In the genomic region with DNA sequence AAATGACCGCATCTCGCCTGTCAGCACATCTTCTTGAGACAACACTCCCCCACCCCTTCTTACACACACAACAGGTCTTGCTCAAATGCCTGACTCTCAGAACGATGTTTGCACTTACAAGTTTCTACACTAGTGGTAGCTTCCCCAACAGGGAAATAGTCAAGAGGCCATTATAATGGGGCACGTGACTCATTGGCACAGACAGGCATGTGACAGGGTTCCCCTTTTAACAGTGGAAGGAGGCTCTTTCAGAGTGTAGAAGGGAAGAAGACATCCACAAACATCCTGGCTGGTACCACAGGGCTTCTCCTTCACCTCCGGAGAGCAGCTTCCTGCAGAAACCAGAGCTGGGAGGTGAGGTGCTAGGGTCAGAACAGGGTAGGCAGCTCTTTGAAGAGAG, we compare ENCODE assay signal across 25 mouse cellular contexts. TPM values are rescaled to one million over a fixed set of nuclear protein-coding genes. Genes with fewer than 3 reads are reported as not detected.
DNase-seq lines count a peak whose midpoint lies in the region; TF ChIP-seq lines count a peak whose summit lies in the region.
"Had no signal": no experiment of that assay in that cellular context is flagged by ENCODE, and none has a peak within 500 bp of the region (broad histone marks: within the 10 kb centered on the region; RNA-seq: fewer than 3 reads in every experiment).

No protein-coding gene starts in this region.

- 73% methylated on average over 5 of the region's 5 CpGs for WGBS in liver, adult 2 months

- no peak for TF ChIP-seq POLR2A in liver, adult 2 months (IDR thresholded peaks at IDR 0.05; ENCODE audit: extremely low read depth, insufficient read depth, low read length)
- no peak for TF ChIP-seq POLR2A in bone marrow macrophage, adult 2 months (IDR thresholded peaks at IDR 0.05; ENCODE audit: borderline replicate concordance, low read depth, low read length)
- no peak for TF ChIP-seq POLR2A in myocyte (IDR thresholded peaks at IDR 0.05; ENCODE audit: insufficient read length, low read depth)

- no peak overlapping the region for H3K9ac ChIP-seq in liver, adult 2 months (ENCODE audit: low read depth, low read length)
- H3K9ac ChIP-seq: lung, embryonic 15.5 days; midbrain, embryonic 15.5 days; neural tube, embryonic 13.5 days; stomach, embryonic 15.5 days had no signal

- no peaks in the 10 kb centered on the region for H3K36me3 ChIP-seq in liver, adult 2 months (ENCODE audit: control insufficient read depth, insufficient read depth, low read length)
- no peaks in the 10 kb centered on the region for H3K36me3 ChIP-seq in myocyte (ENCODE audit: control insufficient read depth, insufficient read depth)
- H3K36me3 ChIP-seq: forebrain, embryonic 10.5 days; limb, embryonic 10.5 days; lung, embryonic 15.5 days; midbrain, embryonic 15.5 days; neural tube, embryonic 13.5 days; stomach, embryonic 15.5 days had no signal

- H3K4me3 ChIP-seq in liver, adult 2 months (ENCODE audit: insufficient read depth, low read depth, low read length): no peak overlapping the region
- peak overlapping the region; percentile 33 for H3K4me3 ChIP-seq in bone marrow macrophage, adult 2 months (ENCODE audit: insufficient read depth, low read length)
- no peak overlapping the region for H3K4me3 ChIP-seq in myocyte
- H3K4me3 ChIP-seq: forebrain, embryonic 10.5 days; limb, embryonic 10.5 days; lung, embryonic 15.5 days; midbrain, embryonic 15.5 days; neural tube, embryonic 13.5 days; stomach, embryonic 15.5 days had no signal

- H3K79me2 ChIP-seq in liver, adult 2 months (ENCODE audit: control insufficient read depth, insufficient read depth, low read length): no peaks in the 10 kb centered on the region
- H3K79me2 ChIP-seq in myocyte (ENCODE audit: control insufficient read depth, insufficient read depth): no peaks in the 10 kb centered on the region

- TF ChIP-seq CTCF in liver, adult 2 months (IDR thresholded peaks at IDR 0.05; ENCODE audit: low read depth, low read length): no peak
- no peak for TF ChIP-seq CTCF in bone marrow macrophage, adult 2 months (IDR thresholded peaks at IDR 0.05; ENCODE audit: low read depth, low read length)

- no peaks in the 10 kb centered on the region for H3K27me3 ChIP-seq in liver, adult 2 months (ENCODE audit: control insufficient read depth, insufficient read depth, low read length)
- peaks cover 53% of the 10 kb centered on the region for H3K27me3 ChIP-seq in myocyte (ENCODE audit: control insufficient read depth, insufficient read depth, insufficient read length)
- H3K27me3 ChIP-seq: midbrain, embryonic 15.5 days; neural tube, embryonic 13.5 days; stomach, embryonic 15.5 days had no signal

- H3K4me2 ChIP-seq in myocyte (ENCODE audit: low read depth): no peak overlapping the region
- H3K4me2 ChIP-seq: lung, embryonic 15.5 days; midbrain, embryonic 15.5 days; neural tube, embryonic 13.5 days; stomach, embryonic 15.5 days had no signal

- no peak overlapping the region for H3K27ac ChIP-seq in liver, adult 2 months (replicated peaks; ENCODE audit: insufficient read depth, low read depth, low read length)
- peak overlapping the region; percentile 97 for H3K27ac ChIP-seq in bone marrow macrophage, adult 2 months (ENCODE audit: insufficient read depth, low read depth, low read length)
- H3K27ac ChIP-seq: forebrain, embryonic 10.5 days; kidney, postnatal 0 days; limb, embryonic 10.5 days; lung, embryonic 15.5 days; midbrain, embryonic 15.5 days; neural tube, embryonic 13.5 days; stomach, embryonic 15.5 days had no signal

- no peak overlapping the region for H3ac ChIP-seq in myocyte (ENCODE audit: control insufficient read depth, insufficient read length)

- no peaks in the 10 kb centered on the region for H3K4me1 ChIP-seq in liver, adult 2 months (ENCODE audit: control insufficient read depth, insufficient read depth, low read length)
- H3K4me1 ChIP-seq in bone marrow macrophage, adult 2 months (ENCODE audit: control insufficient read depth, insufficient read depth, low read length): peaks cover 32% of the 10 kb centered on the region
- H3K4me1 ChIP-seq: lung, embryonic 15.5 days had no signal

- peak; percentile 33 for DNase-seq in liver, adult 2 months (ENCODE audit: extremely low read depth, low read depth, low spot score)
- no peak for DNase-seq in liver
- peak; percentile 64 for DNase-seq in lung, postnatal 25 days (ENCODE audit: low spot score)
- DNase-seq in urinary bladder, postnatal 25 days (ENCODE audit: low spot score): no peak
- DNase-seq in layer of hippocampus, adult 9-10 months (ENCODE audit: low spot score): no peak
- DNase-seq in right cerebral cortex, postnatal 25 days: no peak
- DNase-seq: adrenal gland, adult 2 months; cerebellum, adult 2 months; gastrocnemius, postnatal 36 days had no signal

TF ChIP-seq in myocyte, 11 proteins besides CTCF, POLR2A, EP300 and RAD21:
- TF ChIP-seq POLR2AphosphoS2 (IDR thresholded peaks at IDR 0.05; ENCODE audit: insufficient read length, low read depth) (no peak), USF1 (IDR thresholded peaks at IDR 0.05; ENCODE audit: low read depth) (peak; percentile 26)

RNA-seq across cellular contexts. Expression of gene Upk2, which starts 7.2 kb away (rescaled TPM):
- not detected in 2 replicates for total RNA-seq in liver, adult 2 months (2014; rRNA removed)
- not detected in 2 replicates for polyA plus RNA-seq in liver, adult 2 months (2012; rRNA removed)
- not detected in 2 replicates for polyA plus RNA-seq in bone marrow macrophage, adult 2 months (2012; ENCODE audit: insufficient read depth, insufficient read length, missing spikeins)
- polyA plus RNA-seq in myocyte (2012; fragmentation: generic; extraction: Trizol): not detected
- total RNA-seq: adrenal gland, adult 2 months; gastrocnemius, postnatal 36 days; layer of hippocampus, postnatal 14 days had no signal
- polyA plus RNA-seq: adrenal gland, adult 2 months; cortical plate, adult 2 months; forebrain, embryonic 10.5 days; heart, embryonic 14.5 days; limb, embryonic 10.5 days; midbrain, embryonic 15.5 days; neural tube, embryonic 13.5 days had no signal

RNA-seq across cellular contexts. Expression of gene Bcl9l, which starts 20.7 kb away (rescaled TPM):
- 5.4 and 5.9 TPM in 2 replicates for total RNA-seq in liver, adult 2 months (2014; rRNA removed)
- polyA plus RNA-seq in liver, adult 2 months (2012; rRNA removed): 26.0 and 27.9 TPM in 2 replicates
- 6.7 and 9.5 TPM in 2 replicates for polyA plus RNA-seq in bone marrow macrophage, adult 2 months (2012; ENCODE audit: insufficient read depth, insufficient read length, missing spikeins)
- 35.4 TPM for polyA plus RNA-seq in myocyte (2012; fragmentation: generic; extraction: Trizol)

RNA-seq across cellular contexts. Expression of gene Foxr1, which starts 21.0 kb away (rescaled TPM):
- total RNA-seq in liver, adult 2 months (2014; rRNA removed): not detected in 2 replicates
- not detected in 2 replicates for polyA plus RNA-seq in liver, adult 2 months (2012; rRNA removed)
- polyA plus RNA-seq in bone marrow macrophage, adult 2 months (2012; ENCODE audit: insufficient read depth, insufficient read length, missing spikeins): not detected in 2 replicates
- not detected for polyA plus RNA-seq in myocyte (2012; fragmentation: generic; extraction: Trizol)
- total RNA-seq: adrenal gland, adult 2 months; gastrocnemius, postnatal 36 days; layer of hippocampus, postnatal 14 days had no signal
- polyA plus RNA-seq: adrenal gland, adult 2 months; cerebellum, adult 2 months; embryonic facial prominence, embryonic 14.5 days; forebrain, embryonic 10.5 days; heart, embryonic 14.5 days; hindbrain, embryonic 11.5 days; intestine, embryonic 16.5 days; kidney, postnatal 0 days; limb, embryonic 10.5 days; lung, embryonic 15.5 days; midbrain, embryonic 15.5 days; neural tube, embryonic 13.5 days; stomach, embryonic 15.5 days; thymus, postnatal 0 days had no signal

RNA-seq across cellular contexts. Expression of gene Ccdc84, which starts 43.6 kb away (rescaled TPM):
- 8.8 and 10.2 TPM in 2 replicates for total RNA-seq in liver, adult 2 months (2014; rRNA removed)
- 14.7 and 22.0 TPM in 2 replicates for polyA plus RNA-seq in liver, adult 2 months (2012; rRNA removed)
- 39.3 and 50.2 TPM in 2 replicates for polyA plus RNA-seq in bone marrow macrophage, adult 2 months (2012; ENCODE audit: insufficient read depth, insufficient read length, missing spikeins)
- polyA plus RNA-seq in myocyte (2012; fragmentation: generic; extraction: Trizol): 15.6 TPM

RNA-seq across cellular contexts. Expression of gene Trappc4, which starts 54.5 kb away (rescaled TPM):
- 31.0 and 35.0 TPM in 2 replicates for total RNA-seq in liver, adult 2 months (2014; rRNA removed)
- 28.0 and 30.7 TPM in 2 replicates for polyA plus RNA-seq in liver, adult 2 months (2012; rRNA removed)
- polyA plus RNA-seq in bone marrow macrophage, adult 2 months (2012; ENCODE audit: insufficient read depth, insufficient read length, missing spikeins): 64.9 and 82.4 TPM in 2 replicates
- polyA plus RNA-seq in myocyte (2012; fragmentation: generic; extraction: Trizol): 119 TPM

Comparison
In these comparisons a context has a peak if more than half of its experiments do, and no peak if none do; other contexts are left out.
1. DNase-seq: peak in liver, adult 2 months (single experiment) and lung, postnatal 25 days (single experiment); none in liver (single experiment), urinary bladder, postnatal 25 days (single experiment), layer of hippocampus, adult 9-10 months (single experiment) and right cerebral cortex, postnatal 25 days (single experiment).